Mouse (Mus musculus) cerebellum, postnatal 4 days (tissue): ENCODE results near the gene Bmp8b.
"Not testable (repeated sequence)": the region's sequence is repeated elsewhere in the genome, so short reads cannot be mapped to it uniquely, and the experiment has no call there.

Experiments
- DNase-seq, 2 experiments: peaks; one replicate each; pipeline ENCODE4 v3.0.0; 2022; ENCODE audit warnings: low spot score in 2 of 2, mixed read lengths in 1 of 2

The Bmp8b gene

DNA sequence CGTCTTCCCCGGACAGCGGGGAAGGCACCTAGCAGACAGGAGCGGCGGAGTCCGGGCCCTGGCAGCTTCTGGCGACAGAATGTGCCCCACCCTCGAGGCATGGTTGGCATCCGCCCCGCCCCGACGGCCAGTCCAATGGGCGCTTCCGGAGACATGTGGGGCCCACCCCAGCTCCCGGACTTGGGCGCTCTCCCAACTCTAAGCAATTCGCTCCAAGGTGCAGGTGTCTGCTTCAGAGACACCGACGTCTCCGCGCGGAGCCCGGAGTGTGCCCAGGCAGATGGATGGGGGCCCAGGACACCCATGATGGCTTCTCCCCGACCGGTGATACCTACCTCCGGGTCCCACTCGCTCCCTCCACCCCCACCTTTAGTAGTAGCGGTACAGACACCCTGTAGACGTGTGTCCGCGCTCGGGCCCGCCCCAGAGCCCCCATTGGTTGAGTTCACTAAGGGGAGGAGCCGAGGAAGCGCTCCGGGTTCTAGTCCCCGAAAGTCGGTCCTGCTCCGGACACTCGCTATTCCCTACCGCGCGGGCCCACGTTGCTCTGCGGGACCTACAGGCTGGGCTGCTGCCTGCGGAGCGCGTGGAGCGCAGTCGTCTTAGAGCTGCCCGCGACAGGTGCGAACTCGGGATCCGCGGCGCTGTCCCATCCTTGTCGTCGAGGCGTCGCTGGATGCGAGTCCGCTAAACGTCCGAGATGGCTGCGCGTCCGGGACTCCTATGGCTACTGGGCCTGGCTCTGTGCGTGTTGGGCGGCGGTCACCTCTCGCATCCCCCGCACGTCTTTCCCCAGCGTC, at the start of gene Bmp8b:
Bmp8b (plus strand) TSS at position 515 of the 800 bp plus-strand sequence.
- no peak for DNase-seq

GRCm38 (mm10) chr4:123056560-123057109, 48.3 kb upstream of the Bmp8b start:
- no peak for DNase-seq

- no peak for DNase-seq
Observed at GRCm38 (mm10) chr4:123057957-123058356, 47.0 kb upstream of the Bmp8b start.

DNA sequence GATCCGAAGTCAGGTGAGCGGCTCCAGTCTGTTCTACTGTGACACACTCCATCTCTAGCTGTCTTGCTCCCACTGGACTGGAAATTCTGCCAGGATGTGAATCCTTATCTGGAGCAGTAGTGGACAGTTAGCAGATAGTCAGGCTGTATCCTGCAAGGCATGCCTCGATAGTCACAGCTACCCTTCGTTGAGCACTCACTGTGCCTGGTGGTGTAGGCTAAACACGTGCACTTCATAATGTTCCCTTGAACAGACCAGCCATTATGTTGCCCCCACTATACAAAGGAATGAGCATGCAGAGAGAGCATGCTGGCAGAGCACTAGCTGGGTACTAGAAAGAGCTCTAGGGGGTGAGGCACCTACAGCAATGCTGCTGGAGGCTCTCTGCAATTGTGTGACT, 43.2 kb upstream of the Bmp8b start:
- DNase-seq, result no peak

- no peak for DNase-seq
Observed at GRCm38 (mm10) chr4:123068646-123069045, 36.3 kb upstream of the Bmp8b start.

- DNase-seq, result peak in 1 of 2 experiments; percentile 47
Observed at GRCm38 (mm10) chr4:123071266-123071966, 33.5 kb upstream of the Bmp8b start.

GRCm38 (mm10) chr4:123076928-123077327, 28.0 kb upstream of the Bmp8b start:
- DNase-seq, result no peak

GRCm38 (mm10) chr4:123078231-123078630, 26.7 kb upstream of the Bmp8b start:
- no peak for DNase-seq

DNA sequence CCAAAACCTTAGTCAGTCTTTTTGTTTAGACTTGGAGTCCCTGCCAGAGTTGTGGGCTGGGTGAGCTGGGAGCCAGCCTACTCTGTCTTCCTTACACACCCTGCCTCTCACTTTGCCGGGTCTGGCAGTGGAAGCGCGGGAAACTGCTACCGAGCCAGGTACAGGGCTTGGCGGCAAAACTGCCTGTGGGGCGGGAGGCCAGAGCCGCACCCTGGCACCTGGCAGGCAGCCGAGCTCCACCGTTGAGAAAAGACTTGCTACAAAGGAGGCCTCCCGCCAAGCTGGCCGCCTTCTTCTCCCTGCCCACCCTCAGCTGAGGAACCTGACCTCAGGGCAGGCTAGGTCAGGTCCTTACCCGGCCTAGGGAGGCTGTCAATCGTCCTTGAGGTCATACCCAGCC, 24.2 kb upstream of the Bmp8b start:
- peak in 1 of 2 experiments; percentile 20 for DNase-seq

GRCm38 (mm10) chr4:123082283-123083163, 22.4 kb upstream of the Bmp8b start:
- DNase-seq, result peak; percentile 43 to 61

- DNase-seq, result no peak
Observed at GRCm38 (mm10) chr4:123083323-123083902, 21.6 kb upstream of the Bmp8b start.

DNA sequence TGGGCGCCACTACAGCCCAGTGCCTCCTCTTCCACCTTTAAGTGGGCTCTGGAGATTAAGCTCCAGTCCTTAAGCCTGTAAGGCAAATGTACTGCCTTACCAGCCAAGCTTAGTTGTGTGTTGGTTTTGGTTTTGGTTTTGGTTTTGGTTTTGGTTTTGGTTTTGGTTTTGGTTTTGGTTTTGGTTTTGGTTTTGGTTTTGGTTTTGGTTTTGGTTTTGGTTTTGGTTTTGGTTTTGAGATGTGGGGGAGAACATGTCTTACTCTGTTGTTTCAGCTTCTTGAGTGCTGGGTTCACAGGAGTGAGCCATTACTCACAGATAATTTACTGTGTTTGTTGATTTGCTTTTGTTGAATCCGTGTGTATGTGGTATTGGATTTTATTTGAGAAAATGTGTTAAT, 19.7 kb upstream of the Bmp8b start:
- no peak for DNase-seq

DNA sequence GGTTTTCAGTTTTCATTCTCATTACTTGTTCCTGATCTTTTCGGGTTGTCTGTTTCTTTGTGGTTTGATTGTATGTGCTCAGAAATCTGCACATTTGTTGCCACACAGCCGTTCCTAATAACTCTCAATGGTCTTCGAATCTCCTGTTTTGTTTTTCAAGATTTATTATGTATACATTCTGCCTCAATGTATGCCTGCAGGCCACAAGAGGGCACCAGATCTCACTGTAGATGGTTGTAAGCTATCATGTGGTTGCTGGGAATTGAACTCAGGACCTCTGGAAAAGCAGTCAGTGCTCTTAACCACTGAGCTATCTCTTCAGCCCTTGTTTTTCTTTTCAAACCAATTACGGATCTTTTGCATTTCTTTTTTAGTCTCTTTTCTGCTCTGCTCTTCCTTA, 18.6 kb upstream of the Bmp8b start:
- DNase-seq, result no peak

GRCm38 (mm10) chr4:123092621-123093020, 12.3 kb upstream of the Bmp8b start:
- DNase-seq, result no peak

DNA sequence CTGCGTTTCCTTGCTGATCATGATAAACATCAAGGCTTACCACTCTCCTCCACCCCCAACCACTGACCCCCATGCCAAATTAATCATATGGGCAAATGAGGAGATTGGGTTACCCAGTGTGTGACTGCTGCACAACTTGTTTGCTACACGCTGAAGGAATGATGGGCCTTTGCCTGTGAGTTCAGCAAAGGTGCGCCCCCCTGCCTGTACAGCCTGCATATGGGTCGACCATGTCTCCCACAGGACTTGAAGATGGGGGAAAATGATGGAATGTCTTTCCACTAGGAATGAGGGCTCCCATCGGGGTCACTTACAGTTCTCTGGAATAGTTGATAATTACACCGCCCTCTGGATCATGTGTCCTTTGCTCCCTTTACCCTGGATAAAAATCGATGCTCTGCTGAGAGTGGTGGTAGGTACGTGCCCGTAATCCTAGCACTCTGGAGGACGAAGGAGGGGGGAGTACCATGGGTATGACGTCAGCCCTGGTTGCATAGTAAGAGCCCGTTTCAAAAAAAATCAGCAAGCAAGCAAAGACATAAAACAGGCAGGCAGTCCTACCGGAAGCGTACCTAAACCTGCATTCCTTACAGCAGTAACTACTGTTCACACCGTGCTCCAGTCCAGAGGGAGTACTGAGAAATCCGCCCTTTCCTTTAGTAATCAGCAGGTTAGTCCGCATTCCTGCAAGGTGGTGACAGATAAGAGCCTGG, 11.7 kb upstream of the Bmp8b start:
- DNase-seq, result no peak

DNA sequence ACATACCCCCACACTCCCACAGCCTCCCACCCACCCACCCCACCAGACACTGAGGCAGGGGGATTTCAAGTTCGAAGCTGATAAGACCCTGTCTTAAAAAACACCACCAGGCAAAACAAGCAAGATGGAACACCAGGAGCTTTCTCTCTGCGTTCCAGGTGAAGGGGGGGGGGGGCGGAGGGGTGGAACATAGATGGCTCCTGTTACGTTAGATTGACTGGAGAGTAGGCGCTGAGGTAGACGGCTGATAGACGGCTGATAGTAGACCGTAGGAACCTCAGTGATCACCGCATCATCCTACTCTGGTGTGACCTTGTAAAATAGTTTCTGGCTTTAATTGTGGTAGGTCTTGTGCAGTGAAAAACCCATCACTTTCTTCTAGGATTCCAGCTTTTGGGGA, 11.1 kb upstream of the Bmp8b start:
- no peak for DNase-seq

DNA sequence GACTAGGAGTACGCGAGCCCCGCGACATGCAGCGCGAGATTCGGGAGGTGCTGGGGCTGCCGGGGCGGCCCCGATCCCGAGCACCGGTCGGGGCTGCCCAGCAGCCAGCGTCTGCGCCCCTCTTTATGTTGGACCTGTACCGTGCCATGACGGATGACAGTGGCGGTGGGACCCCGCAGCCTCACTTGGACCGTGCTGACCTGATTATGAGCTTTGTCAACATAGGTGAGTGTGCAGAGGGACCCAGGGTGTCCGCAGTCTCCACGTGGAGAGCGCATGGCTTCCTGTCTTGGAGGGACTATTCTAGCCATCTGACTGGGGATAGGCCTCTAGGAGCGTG, 456 bp downstream of the Bmp8b start:
- DNase-seq, result no peak

- not testable (repeated sequence) for DNase-seq
Observed at GRCm38 (mm10) chr4:123105929-123106328, 964 bp downstream of the Bmp8b start.

DNA sequence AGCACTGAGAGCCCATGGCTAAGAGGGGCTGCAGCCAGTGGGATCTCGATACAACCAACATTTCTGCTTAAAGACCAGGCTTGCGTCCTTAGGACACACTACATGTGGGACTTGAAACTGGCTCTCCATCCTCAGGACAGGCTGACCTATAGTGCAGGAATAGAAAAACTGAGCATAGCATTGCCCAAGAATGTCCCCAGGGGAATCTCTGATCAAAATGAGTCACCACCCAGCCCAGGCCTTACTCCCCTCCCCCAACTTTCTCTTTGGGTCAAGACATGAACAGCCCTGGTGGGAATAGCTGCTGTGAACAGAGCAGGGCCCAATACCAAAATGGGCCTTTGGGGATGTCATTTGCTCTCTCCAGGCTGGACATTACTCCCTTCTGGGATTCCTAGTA, 1.9 kb downstream of the Bmp8b start:
- DNase-seq, result no peak

DNA sequence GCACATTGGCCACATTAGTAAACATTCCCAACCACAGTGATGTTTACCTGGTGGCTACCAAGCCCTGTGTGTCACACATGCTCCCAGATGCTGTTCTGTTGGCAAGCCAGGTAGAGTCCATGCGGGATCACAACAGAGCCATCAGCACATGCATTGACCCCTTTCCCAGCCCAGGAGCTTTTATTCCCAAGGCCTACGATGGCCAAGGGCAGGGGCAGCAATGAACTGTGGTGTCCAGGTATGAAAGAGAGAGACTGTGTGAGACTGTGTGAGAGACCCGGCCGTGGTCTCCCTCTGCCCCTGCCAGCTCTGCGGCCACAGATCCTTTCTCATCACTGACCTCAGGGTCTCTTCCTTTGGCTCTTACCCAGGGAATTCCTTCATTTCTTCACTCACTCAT, 3.1 kb downstream of the Bmp8b start:
- no peak for DNase-seq

DNA sequence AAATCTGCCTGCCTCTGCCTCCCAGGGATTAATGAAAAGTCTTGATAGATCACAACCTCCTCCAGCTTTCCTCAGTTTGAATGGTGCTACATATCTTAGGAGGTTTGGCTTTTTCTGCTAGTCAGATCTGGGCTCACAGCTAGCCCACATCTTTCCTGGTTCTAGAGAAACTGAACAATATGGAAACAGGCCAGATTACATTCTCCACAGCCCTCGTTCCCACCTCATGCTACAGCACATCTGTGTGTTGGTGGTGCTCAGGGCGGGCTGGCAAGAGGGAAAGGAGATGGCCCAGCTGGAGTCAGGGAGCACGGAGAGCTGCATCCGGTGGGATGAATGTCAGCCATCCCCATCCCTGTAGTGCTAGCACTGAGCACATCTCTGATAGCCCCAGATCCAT, 5.8 kb downstream of the Bmp8b start:
- no peak for DNase-seq
